Mouse (Mus musculus) hindbrain, embryonic 13.5 days (tissue): ENCODE measurements at regions not wholly inside any gene's neighbourhood (a gene's known extent, or its start where the extent isn't known, plus 50 kb on each side); places are given as distances from the start of the nearest gene placed in this dataset.

ENCODE experiments used
- ATAC-seq: fragments of 200-750 bp; cut with Nextera tagmentation; 2 replicates; pipeline ENCODE4 v1.8.0; 2017; ENCODE audit warnings: moderate TSS enrichment; ENCODE audit not compliant: low FRiP score
- H3K27ac ChIP-seq: fragments of 300-500 bp; sonication (generic); 2 replicates; pipeline ENCODE4 v1.5.1; 2015; ENCODE audit warnings: inconsistent platforms, mild to moderate bottlenecking, moderate library complexity
- H3K27me3 ChIP-seq: fragments of 300-500 bp; sonication (generic); 2 replicates; pipeline ENCODE4 v1.6.1; 2015; ENCODE audit warnings: mild to moderate bottlenecking, inconsistent platforms
- H3K36me3 ChIP-seq: fragments of 300-500 bp; sonication (generic); 2 replicates; pipeline ENCODE4 v1.6.1; 2015; ENCODE audit warnings: mild to moderate bottlenecking, inconsistent platforms
- H3K4me1 ChIP-seq: fragments of 300-500 bp; sonication (generic); replicated peaks from 2 replicates; pipeline ENCODE4 v1.6.1; 2015; ENCODE audit warnings: inconsistent platforms
- H3K4me2 ChIP-seq: fragments of 300-500 bp; sonication (generic); 2 replicates; pipeline ENCODE4 v1.6.1; 2015; ENCODE audit warnings: inconsistent platforms, mild to moderate bottlenecking, moderate library complexity
- H3K4me3 ChIP-seq: fragments of 300-500 bp; sonication (generic); 2 replicates; pipeline ENCODE4 v1.5.1; 2015; ENCODE audit warnings: mild to moderate bottlenecking, inconsistent platforms
- H3K9ac ChIP-seq: fragments of 300-500 bp; sonication (generic); 2 replicates; pipeline ENCODE4 v1.6.1; 2015; ENCODE audit warnings: mild to moderate bottlenecking, inconsistent platforms
- H3K9me3 ChIP-seq: fragments of 300-500 bp; sonication (generic); 2 replicates; pipeline ENCODE4 v1.6.1; 2016; ENCODE audit warnings: inconsistent platforms
- WGBS: fragments of 180-500 bp; shearing (Covaris S2); methylation state at CpG from one replicate; pipeline ENCODE4 v1.1.7; 2015; 5-methylcytosine and 5-hydroxymethylcytosine counted together

DNA sequence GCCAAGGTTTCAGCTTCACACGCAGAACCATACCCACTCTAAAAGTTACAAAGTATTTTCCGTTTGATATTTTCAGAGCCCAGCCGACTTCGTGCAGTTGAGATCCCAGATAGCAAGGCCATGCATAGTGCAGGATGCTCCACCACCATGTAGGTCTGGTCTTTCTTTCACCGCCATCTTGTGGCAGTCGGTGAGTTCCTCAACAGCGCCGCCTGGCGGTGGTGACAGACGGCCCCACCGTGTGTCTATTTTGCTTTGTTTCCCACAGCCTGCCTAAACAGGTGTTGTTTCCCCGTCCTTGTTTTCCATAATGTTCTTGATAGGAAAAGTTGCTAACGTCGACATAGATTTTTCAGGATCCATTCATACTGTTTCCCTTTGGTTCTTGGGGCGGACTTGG lies 208.3 kb upstream of the Zdhhc25 start:
- H3K9ac ChIP-seq, result no peak overlapping the region
- H3K27ac ChIP-seq, result no peak overlapping the region
- WGBS, result 82% methylated on average over 15 of the region's 15 CpGs
- H3K4me2 ChIP-seq, result no peak overlapping the region
- H3K9me3 ChIP-seq, result no peaks in the 10 kb centered on the region
- no peak for ATAC-seq
- no peaks in the 10 kb centered on the region for H3K36me3 ChIP-seq
- peaks cover 10% of the 10 kb centered on the region for H3K4me1 ChIP-seq
- H3K27me3 ChIP-seq, result no peaks in the 10 kb centered on the region
- no peak overlapping the region for H3K4me3 ChIP-seq

DNA sequence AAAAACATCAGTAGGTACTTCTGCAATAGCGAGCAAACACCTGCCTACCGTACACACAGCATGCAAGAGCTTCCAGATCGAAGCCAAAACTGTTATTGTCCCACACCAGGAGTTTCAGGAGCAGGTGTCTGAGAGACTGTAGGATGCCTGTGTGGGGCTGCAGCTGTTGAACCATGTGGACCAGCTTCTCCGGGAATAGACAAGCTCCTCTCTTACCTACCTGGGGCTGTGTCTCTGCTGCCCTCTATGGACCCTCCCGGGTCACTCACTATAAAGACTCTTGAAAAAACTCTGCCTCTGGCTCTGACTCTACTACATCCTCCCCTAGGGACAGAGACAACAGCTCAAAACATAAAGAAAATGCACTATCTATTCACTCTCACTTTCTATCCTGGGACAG lies 201.0 kb upstream of the Zdhhc25 start:
- ATAC-seq, result 0 out of 2 replicates have a peak, but pooled peaks have one; percentile 21
- 48% methylated on average over 5 of the region's 5 CpGs for WGBS
- no peak overlapping the region for H3K4me3 ChIP-seq
- no peak overlapping the region for H3K4me2 ChIP-seq
- peaks cover 22% of the 10 kb centered on the region for H3K4me1 ChIP-seq
- no peaks in the 10 kb centered on the region for H3K36me3 ChIP-seq
- no peaks in the 10 kb centered on the region for H3K9me3 ChIP-seq
- H3K27me3 ChIP-seq, result peaks cover 6% of the 10 kb centered on the region; the same call in 1 of the 2 replicates
- no peak overlapping the region for H3K27ac ChIP-seq
- no peak overlapping the region for H3K9ac ChIP-seq

GRCm38 (mm10) chr15:88399989-88400388 lies 200.1 kb upstream of the Zdhhc25 start:
- no peaks in the 10 kb centered on the region for H3K36me3 ChIP-seq
- H3K9me3 ChIP-seq, result no peaks in the 10 kb centered on the region
- 80% methylated on average over 12 of the region's 12 CpGs for WGBS
- no peak overlapping the region; the same call in 1 of the 2 replicates for H3K27ac ChIP-seq
- H3K4me2 ChIP-seq, result no peak overlapping the region
- peaks cover 6% of the 10 kb centered on the region; the same call in 1 of the 2 replicates for H3K27me3 ChIP-seq
- H3K9ac ChIP-seq, result no peak overlapping the region
- H3K4me1 ChIP-seq, result peaks cover 22% of the 10 kb centered on the region
- no peak overlapping the region for H3K4me3 ChIP-seq
- ATAC-seq, result no peak

DNA sequence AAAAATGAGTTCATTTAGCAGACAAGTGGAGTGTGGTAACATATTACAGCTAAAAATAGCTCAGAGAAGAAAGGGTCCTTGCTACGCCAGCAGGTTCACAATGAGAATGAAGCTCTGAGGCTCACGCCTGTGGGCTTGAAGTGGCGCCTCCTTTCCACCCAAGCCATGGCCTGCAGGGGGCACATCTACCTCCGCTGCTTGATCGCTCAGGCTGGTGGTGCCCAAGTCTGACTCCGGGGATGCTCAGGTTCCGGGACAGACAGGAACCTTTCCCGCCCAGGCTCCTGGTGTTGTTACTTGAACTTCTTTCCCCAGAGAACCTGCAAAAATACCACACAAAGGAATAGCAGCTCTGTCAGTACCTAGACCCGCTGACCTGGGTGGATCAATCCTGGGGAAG lies 199.3 kb upstream of the Zdhhc25 start:
- 45% methylated on average over 9 of the region's 9 CpGs for WGBS
- no peaks in the 10 kb centered on the region for H3K9me3 ChIP-seq
- H3K4me3 ChIP-seq, result no peak overlapping the region
- H3K36me3 ChIP-seq, result no peaks in the 10 kb centered on the region
- no peak overlapping the region for H3K9ac ChIP-seq
- 0 out of 2 replicates have a peak overlapping the region, but pooled peaks have one; percentile 13 for H3K27ac ChIP-seq
- peaks cover 22% of the 10 kb centered on the region for H3K4me1 ChIP-seq
- peaks cover 6% of the 10 kb centered on the region; the same call in 1 of the 2 replicates for H3K27me3 ChIP-seq
- ATAC-seq, result no peak
- no peak overlapping the region for H3K4me2 ChIP-seq

DNA sequence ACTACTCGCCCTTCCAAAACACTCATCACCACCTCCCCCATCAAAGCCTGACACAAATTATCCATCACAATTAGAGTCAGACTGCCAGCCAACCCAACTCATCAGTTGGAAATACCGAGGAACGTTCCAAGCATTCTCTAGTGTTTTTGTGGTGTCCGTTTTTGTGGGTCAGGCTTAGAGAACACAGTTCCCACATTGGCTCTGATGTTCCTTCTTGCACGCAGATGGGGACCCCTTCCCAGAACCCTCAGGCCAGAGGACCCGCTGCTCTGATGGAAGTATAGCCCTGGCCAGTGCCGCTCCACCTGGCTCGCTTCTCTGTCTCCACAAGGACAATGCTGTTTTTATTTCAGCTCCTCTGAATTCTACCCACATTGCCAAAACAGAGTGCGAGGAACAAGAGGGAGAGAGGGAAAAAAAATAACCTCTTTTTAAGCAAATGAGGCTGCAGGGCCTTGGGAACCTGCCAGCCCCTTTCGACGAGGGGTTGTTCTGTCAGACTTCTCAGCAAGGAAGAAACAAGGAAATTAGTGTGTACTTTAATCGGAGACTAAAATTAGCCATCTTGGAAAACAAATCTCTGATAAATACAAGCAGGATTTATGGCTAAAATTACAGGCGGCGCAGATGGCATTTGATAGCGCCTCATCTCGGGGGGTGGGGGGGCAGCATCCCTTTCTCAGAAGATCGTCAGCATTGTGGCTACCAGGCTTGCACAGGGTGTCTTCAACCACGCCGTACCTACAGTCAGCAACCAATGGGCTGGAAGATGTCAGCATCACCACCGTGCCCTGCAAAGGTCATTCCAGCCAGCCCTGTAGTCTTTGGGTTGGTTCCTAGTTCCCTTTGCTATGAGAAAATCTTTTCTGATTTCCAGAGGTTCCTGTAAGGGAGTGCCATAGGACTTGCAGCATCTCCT lies 191.4 kb upstream of the Zdhhc25 start:
- Histone ChIP-seq H3K27me3 (no peaks in the 10 kb centered on the region), H3K27ac (peak overlapping the region; percentile 75), H3K4me2 (no peak overlapping the region), H3K9ac (no peak overlapping the region), H3K4me3 (no peak overlapping the region), H3K36me3 (no peaks in the 10 kb centered on the region), H3K9me3 (no peaks in the 10 kb centered on the region), H3K4me1 (peaks cover 13% of the 10 kb centered on the region)
- no peak; the same call in 1 of the 2 replicates for ATAC-seq
- WGBS, result 61% methylated on average over 20 of the region's 20 CpGs

GRCm38 (mm10) chr15:88414206-88414605 lies 185.9 kb upstream of the Zdhhc25 start:
- Histone ChIP-seq H3K9ac (no peak overlapping the region), H3K4me3 (no peak overlapping the region), H3K4me1 (peaks cover 9% of the 10 kb centered on the region), H3K27ac (no peak overlapping the region), H3K9me3 (no peaks in the 10 kb centered on the region), H3K4me2 (no peak overlapping the region), H3K27me3 (no peaks in the 10 kb centered on the region), H3K36me3 (no peaks in the 10 kb centered on the region)
- 82% methylated on average over 4 of the region's 4 CpGs for WGBS
- no peak for ATAC-seq

GRCm38 (mm10) chr15:88418881-88419280 lies 181.2 kb upstream of the Zdhhc25 start:
- Histone ChIP-seq H3K4me3 (no peak overlapping the region), H3K36me3 (no peaks in the 10 kb centered on the region), H3K4me2 (no peak overlapping the region), H3K4me1 (peaks cover 7% of the 10 kb centered on the region), H3K27me3 (no peaks in the 10 kb centered on the region), H3K9me3 (peaks cover 13% of the 10 kb centered on the region), H3K9ac (no peak overlapping the region), H3K27ac (no peak overlapping the region)
- ATAC-seq, result no peak
- WGBS, result 66% methylated on average over 8 of the region's 8 CpGs

DNA sequence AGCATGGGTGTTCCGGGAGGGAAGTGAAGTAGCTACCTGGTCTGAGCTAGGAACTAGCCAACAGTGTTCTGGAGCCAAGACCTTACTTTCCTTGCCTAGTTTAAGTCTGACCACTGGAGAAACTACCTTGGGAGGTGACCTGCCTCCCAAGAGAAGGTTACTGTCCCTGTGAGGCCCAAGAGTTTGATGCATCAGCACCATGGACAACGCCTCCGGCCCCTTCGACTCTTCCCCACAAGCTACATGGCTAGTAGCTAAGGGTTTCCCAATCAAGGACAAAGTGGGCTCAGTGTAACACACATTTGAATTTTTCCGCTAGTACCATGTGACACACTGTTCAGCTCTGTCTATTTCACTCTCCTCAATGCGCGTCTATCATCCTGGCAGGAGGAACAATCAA lies 171.7 kb upstream of the Zdhhc25 start:
- H3K4me2 ChIP-seq, result no peak overlapping the region
- no peaks in the 10 kb centered on the region for H3K36me3 ChIP-seq
- H3K27me3 ChIP-seq, result peaks cover 11% of the 10 kb centered on the region; the same call in 1 of the 2 replicates
- H3K27ac ChIP-seq, result no peak overlapping the region
- no peak overlapping the region for H3K4me3 ChIP-seq
- H3K9ac ChIP-seq, result no peak overlapping the region
- WGBS, result 75% methylated on average over 7 of the region's 7 CpGs
- ATAC-seq, result no peak
- H3K9me3 ChIP-seq, result peaks cover 4% of the 10 kb centered on the region; the same call in 1 of the 2 replicates
- H3K4me1 ChIP-seq, result no peaks in the 10 kb centered on the region

DNA sequence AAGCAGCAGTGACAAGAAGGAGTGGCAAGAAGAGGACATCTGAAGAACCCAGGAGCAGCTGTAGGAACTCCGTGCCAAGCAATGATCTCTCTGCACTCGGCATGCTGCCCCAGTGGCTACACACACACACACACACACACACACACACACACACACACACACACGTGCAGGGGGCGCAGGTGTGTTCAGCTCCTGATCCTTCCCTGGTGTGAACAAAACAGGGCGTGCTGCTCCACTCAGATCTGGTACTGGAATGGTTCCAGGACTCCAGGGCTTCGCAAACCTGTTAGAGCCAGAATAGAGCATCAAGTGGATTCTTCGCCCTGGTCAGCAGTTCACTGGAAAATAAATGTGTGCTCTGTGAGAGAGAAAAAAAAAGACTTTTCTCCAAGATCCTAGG lies 169.2 kb upstream of the Zdhhc25 start:
- WGBS, result 88% methylated on average over 7 of the region's 7 CpGs
- H3K27ac ChIP-seq, result no peak overlapping the region
- H3K4me3 ChIP-seq, result no peak overlapping the region
- H3K4me2 ChIP-seq, result no peak overlapping the region
- no peaks in the 10 kb centered on the region for H3K9me3 ChIP-seq
- no peak for ATAC-seq
- peaks cover 11% of the 10 kb centered on the region; the same call in 1 of the 2 replicates for H3K27me3 ChIP-seq
- H3K36me3 ChIP-seq, result no peaks in the 10 kb centered on the region
- no peaks in the 10 kb centered on the region for H3K4me1 ChIP-seq
- H3K9ac ChIP-seq, result no peak overlapping the region

GRCm38 (mm10) chr15:88448272-88448671 lies 151.8 kb upstream of the Zdhhc25 start:
- Histone ChIP-seq H3K4me2 (no peak overlapping the region), H3K4me3 (no peak overlapping the region), H3K27ac (no peak overlapping the region), H3K27me3 (no peaks in the 10 kb centered on the region), H3K9ac (no peak overlapping the region), H3K4me1 (no peaks in the 10 kb centered on the region), H3K9me3 (no peaks in the 10 kb centered on the region), H3K36me3 (no peaks in the 10 kb centered on the region)
- 82% methylated on average over 4 of the region's 4 CpGs for WGBS
- ATAC-seq, result no peak

- H3K36me3 ChIP-seq, result no peaks in the 10 kb centered on the region
- ATAC-seq, result no peak
- no peak overlapping the region for H3K27ac ChIP-seq
- H3K4me1 ChIP-seq, result no peaks in the 10 kb centered on the region
- 92% methylated on average over 6 of the region's 6 CpGs for whole genome bisulfite sequencing
- no peak overlapping the region for H3K4me3 ChIP-seq
- H3K4me2 ChIP-seq, result no peak overlapping the region
- no peak overlapping the region for H3K9ac ChIP-seq
- H3K9me3 ChIP-seq, result no peaks in the 10 kb centered on the region
- H3K27me3 ChIP-seq, result no peaks in the 10 kb centered on the region
These were observed 148.9 kb upstream of the Zdhhc25 start for GRCm38 (mm10) chr15:88451241-88451640.

GRCm38 (mm10) chr15:88468107-88468506 lies 132.0 kb upstream of the Zdhhc25 start:
- Histone ChIP-seq H3K27me3 (0 out of 2 replicates have a peak, but pooled peaks cover 11% of the 10 kb centered on the region), H3K9me3 (no peaks in the 10 kb centered on the region), H3K4me1 (peaks cover 28% of the 10 kb centered on the region), H3K4me3 (no peak overlapping the region), H3K9ac (no peak overlapping the region), H3K36me3 (no peaks in the 10 kb centered on the region), H3K4me2 (no peak overlapping the region), H3K27ac (no peak overlapping the region)
- WGBS, result 15% methylated on average over 12 of the region's 12 CpGs
- ATAC-seq, result no peak

DNA sequence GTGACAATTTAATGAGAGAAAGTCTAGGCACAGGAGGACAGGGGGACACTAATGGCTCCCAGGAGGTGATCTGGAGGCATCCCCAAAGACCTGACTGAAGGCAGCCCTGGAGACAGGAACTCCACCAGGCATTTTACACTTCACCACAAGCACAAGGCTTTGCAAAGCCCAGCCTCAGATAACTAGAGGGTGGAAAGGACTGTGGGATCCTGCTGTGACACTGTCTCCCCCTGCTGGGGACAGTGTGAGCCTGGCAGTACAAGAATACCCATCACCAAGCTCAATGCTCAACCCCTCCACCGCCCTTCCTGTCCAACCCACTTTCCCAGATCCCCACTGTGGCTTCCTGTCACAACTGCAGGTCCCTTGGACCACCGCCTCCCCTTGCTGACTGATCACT lies 131.3 kb upstream of the Zdhhc25 start:
- H3K4me1 ChIP-seq, result peaks cover 29% of the 10 kb centered on the region
- no peak for ATAC-seq
- H3K27me3 ChIP-seq, result 0 out of 2 replicates have a peak, but pooled peaks cover 11% of the 10 kb centered on the region
- no peaks in the 10 kb centered on the region for H3K9me3 ChIP-seq
- H3K4me3 ChIP-seq, result no peak overlapping the region
- no peaks in the 10 kb centered on the region for H3K36me3 ChIP-seq
- H3K9ac ChIP-seq, result no peak overlapping the region
- no peak overlapping the region for H3K27ac ChIP-seq
- no peak overlapping the region for H3K4me2 ChIP-seq
- 34% methylated on average over 2 of the region's 2 CpGs for WGBS
